Mouse (Mus musculus): ENCODE results near the gene Trim47. TPM values are rescaled to one million over a fixed set of nuclear protein-coding genes. Genes with fewer than 3 reads are reported as not detected.

Gene Trim47
- total RNA-seq, 2 experiments from 2014 or later = 47.1 to 50.9 TPM

DNA sequence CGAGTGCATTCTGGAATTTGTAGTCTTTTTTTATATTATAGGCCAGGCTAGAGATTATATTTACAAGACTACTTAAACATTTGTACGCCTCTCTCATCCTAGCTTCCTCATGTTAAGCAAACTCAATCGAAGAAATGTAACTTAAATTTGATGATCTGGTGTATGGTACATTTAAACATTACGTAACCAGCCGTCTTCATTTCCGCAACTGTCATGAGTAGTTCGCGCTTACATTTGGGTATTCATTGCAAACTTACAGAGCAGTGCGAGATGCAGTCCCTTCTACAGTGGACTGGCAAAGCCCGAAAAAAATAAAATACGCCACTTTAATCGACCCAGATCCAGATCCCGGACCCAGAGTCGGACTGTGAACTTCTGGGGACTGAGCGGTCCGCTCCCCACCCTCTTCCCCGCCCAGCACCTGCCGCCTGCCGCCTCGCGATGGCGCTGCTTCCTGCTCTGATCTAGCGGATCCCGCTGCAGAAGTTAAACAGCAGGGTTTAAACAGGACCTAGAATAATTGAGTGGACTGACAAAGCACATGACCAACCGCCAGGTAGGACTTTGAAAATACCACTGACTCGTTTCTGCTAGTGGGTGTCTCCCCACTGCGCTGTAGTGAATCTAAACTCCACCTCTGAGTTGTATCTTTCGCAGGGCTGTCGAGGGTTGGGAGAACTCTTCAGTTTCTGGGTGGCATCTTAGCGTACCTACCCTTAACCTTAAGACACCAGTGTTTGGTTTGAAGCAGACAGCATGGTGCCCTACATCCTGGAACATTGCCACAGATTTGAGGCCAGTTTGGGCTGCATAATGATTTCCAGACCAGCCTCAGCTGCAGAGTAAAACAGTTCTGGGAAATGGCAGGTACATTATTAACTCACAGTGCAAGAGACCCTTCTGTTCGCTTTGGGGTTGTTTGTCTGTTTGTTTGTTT is 39.5 kb downstream of the Trim47 start:
- DNase-seq = peak; percentile 94

DNA sequence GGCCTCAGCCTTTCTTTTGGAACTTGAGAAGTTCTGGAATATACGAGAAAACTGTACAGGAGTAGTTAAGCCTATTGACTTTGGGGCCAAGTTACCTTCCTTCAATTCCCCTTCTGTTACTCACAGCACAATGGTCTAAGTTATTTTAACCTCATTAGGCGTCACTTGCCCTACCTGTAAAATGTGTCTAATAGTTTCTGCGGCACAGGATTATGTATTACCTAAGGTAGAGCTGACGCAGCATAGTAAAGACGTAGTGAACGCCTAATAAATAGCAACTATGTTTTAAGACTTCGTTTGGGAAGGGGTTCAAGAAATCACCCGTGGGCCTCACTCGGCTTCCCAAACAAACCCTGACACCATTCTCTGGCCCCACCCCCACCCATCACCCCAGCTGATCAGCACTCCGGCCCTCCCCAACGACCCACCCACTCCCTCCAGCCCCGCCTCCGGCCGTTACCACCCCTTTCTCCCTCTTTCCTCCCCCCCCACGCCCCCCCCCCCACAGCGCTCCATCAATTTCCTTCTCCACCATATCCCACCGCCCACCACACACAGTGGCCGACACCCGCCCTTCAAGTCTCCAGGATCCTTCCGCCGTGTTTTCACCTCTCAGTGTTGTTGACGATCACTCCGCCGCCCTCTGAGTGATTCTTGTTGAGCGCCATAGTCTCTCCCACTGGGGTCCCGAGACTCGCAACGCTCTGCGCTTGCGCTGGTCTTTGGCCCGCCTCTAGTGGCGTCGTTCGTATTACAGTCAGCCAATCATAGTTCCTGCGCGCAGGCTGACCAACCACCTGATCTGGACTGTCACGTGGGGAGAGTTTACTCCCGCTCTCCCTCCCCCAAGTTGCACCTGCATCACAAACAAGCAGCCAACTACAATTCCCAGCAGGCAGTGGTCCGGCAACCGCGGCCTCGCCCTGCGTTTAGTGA is 40.5 kb downstream of the Trim47 start, which contains the start of gene Wbp2:
Gene Wbp2, minus strand, starts transcription at position 738 of the 936 bp plus-strand sequence.
- DNase-seq = peak; percentile 98

DNA sequence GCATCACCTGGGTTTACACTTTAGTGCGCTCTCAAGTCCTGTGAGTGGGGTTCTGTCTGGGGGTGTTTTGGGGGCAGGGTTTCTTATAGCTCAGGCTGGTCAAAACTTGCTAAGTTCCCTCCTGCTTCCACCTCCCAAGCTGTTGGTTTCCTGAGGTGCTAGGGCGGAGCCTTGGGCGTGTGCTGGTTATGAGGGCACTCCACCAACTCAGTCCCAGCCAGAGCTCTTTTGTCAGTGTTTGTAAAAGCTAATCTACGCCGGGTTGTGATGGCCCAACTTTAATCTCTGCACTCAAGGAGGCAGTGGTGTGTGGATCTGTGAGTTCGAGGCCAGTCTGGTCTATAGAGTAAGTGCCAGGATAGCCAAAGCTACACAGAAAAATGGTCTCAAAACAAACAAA is 42.8 kb downstream of the Trim47 start:
- DNase-seq = no peak

DNA sequence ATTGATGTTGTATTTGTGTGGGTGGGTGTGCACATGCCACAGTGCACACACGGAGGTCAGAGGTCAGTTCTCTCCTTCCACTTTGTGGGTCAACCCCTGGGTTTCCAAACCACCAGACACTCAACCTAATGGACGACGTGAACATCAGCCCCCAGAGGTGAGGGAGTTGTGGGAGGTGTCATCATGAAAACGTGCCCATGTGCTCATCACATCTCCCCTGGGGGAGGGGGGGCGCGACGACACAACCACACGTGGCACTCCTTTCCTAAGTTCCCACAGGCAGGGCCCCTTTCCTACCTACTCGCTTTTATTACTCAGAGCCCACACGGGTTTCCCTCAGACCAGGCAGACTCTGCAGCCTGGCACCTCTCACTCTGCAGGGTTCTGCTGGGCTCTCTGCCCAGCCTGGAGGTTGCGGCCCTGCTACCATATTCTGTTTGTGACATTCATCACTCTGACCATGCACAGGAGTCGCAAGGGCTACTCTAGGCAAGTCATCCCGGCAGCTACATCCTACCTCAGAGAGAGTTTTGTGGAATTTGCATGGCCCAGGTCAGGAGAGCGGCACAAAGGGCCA is 43.8 kb downstream of the Trim47 start:
- no peak for DNase-seq

DNA sequence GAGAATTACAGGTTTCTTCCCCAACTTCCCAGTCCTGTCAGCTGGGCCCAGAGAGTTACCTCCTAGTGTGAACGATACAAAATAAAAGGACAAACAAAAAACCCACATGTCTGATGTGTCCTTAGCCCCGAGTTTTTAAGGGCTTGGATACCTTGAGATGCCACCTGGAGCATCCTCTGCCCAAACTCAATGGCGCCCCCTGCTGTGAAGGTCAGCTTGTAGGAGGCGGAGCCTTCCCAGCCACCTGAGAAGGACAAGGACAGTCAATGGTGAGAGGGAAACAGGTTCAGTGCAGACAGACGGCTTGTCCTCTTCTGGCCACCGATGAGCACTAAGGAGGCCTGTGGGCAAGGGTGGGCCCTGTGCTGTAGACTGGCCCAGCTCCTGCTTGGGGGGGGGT is 45.9 kb downstream of the Trim47 start:
- peak; percentile 68 for DNase-seq

DNA sequence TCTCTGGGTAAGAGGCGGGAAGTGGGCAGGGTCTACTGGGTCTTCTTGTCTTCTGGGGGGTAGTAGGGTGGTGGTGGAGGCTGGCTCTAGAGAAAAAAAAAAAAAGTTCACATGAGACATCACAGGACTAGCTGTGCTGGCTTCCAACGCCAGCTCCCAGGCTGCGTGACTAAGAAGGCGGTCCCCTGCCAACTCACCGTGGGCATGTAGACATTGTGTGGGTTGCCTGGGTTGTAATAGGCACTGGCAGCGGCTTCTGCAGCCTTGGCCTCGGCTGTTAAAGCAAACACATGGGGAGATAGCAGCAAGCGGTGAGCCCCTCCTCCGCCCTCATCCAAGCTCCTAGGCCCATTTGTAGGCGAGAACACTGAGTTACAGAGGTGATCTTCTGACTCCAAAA is 47.5 kb downstream of the Trim47 start:
- no peak for DNase-seq

DNA sequence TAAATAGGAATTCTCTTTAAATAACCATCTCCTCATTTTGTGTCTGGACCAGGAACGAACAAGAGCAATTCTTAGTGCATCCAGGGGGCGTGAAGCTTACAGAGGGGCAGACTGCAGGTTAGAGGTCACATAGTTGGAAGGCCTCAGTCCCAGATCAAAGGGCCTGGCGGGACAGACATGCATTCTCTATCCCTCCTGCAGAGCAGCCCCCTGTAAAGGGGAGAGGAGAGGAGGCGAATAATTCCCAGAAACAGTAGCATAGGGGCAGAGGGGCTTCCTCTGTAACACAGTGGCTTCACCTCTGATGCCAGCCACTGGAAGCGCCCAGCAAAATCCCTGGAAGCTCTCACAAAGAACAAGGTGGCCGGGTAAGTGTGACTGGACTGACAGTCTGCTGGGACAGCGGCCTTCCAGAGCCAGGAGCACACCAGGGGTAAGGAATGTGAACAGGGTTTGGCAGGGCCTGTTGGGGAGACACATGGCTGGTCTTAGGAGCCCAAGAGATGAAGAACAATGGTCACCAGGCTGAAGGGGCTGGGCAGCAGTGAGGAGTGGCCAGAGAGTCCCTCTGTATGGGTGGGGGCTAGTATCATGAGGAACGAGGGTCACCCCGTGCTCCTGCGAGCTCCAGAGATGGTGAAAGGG is 48.2 kb downstream of the Trim47 start:
- no peak for DNase-seq

DNA sequence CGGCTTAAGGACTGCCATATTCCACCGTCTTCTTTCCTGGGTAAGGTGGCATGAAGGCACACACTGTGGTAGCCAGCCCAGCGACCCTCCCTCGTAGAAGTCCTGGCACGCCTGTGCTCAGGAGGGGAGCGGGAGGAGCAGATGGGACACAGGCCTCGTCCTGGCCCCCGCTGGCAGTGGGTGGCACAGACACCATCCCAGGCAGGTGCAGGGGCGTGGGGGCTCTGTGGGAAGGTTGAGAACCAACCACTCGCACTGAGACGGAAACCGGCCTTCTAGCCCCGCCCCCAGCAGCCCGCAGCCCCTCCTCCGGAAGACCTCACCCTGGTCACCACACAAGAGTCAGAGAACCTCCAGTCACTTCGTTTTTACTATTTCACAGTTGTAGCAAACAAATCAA is 48.8 kb downstream of the Trim47 start:
- peak; percentile 62 for DNase-seq

DNA sequence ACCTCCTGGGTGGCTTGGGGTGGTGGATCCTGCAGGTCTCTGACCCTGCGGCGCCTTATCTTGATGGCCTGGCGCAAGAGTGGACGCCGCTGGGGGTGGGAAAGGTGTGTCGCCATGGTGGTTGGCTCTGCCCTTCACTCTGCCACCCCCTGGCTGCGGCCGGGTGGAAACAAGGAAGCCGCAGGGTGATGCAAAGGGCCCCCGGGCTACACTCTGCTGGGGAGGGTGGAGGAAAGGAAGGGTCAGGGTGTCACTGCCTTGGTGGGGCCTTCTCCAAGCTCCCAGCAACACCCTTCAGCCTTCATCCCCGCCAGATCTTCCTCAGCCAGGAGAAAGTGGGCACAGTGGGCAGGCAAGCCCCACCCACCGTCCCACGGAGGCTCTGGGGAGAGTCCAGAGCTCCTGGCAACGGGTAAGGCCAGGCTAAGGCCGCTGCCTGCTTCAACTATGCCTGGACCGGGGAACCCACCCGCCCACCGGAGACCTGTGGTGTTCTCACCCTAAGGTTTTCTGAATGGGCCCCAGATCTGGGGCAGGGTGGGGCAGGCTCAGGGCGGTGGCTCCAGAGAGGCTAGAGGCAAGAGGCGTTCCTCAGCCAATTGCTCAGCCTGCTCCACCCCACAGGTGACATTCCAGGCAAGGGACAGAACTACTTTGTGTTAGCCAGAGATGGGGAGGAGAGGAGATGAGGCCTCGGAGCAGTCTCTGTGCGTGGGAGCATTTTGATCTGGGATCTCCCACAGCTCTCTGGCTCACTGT is 49.4 kb downstream of the Trim47 start, which contains the start of gene Unc13d:
Gene Unc13d, minus strand, starts transcription at position 516 of the 759 bp plus-strand sequence.
- no peak for DNase-seq

DNA sequence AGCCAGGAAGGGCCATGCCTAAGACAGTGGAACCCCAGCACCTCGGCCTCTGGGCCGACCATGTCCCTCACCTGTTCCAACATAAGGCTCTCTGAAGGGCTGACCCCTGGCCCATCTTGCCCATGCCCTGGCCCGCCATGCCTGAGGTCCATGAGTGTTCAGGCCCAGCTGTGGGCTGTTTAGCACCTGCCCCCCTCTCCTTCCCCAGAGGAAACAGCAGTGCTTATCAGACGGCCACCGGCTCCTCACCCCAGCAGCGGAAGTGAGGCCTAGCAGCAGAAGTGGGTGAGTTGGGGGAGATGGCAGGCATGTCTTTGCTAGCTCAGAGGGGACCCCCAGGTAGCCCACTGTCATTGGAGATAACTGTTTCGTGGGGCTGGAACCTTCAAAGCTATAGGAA is 50.2 kb downstream of the Trim47 start:
- DNase-seq = no peak

DNA sequence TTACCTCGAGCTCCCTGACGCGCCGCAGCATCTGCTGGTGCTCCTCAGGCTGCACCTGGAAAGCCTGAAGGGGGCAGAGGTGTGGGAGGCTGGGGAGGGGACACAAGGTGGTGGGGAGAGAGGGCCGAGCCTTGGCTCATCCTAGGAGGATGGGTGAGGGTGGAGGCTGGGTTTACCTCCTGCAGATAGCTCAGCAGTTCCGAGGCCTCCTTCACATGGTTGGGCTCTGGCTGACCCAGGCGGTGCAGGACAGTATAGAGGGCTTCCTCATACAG is 50.8 kb downstream of the Trim47 start:
- no peak for DNase-seq

DNA sequence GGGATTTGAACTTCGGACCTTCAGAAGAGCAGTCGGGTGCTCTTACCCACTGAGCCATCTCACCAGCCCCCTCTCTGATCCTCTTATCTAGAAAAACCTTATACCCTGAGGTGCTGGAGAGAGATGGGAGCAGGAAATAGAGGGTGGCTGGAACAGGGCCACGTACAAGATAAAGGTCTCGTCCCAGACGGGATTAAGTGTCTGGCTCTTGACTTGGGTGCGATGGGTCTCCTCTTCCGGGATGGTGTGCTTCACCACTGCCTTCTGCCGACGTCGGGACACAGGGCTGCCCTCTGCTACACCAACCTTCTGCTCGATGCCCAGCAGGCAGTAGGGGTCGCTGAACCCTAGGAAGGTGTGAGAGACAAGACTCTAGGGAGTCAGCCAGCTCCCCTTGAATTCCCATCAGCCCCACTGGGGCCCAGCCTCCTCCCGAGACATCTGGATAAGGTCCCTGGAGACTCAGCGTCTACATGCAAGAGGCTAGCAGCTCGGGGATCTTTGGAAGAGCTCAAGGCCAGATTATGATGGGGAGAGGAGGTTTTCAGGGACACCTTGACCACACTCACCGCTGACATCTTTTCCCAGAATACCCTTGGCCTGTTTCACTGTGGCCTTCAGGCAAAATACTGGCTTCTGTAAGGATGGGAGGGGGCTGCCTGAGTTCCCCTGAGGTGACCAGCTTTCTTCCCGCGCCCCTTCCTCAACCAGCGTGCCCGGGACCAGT is 51.3 kb downstream of the Trim47 start:
- no peak for DNase-seq

DNA sequence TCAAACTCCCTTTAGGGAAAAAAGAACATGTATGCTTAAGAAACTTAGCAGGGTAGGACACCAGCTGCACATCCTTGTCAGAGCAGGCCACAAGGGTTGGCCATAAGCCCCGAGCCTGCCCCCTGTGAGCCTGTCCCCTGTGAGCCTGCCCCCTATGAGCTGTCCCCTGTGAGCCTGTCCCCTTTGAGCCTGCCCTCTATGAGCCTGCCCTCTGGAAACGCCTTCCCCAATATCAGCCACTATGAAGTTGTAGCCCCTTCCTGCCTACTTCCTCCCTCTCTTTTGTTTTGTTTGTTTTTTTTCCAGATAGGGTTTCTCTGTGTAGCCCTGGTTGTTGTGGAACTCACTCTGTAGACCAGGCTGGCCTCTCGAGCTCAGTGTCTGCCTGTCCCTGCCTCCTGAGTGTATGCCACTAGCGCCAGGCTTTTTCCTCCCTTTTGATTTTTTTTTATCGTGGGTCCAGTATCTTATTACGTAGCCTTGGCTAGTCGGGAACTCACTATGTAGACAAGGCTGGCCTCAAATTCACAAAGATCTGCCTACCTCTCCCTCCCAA is 52.5 kb downstream of the Trim47 start:
- DNase-seq = no peak

DNA sequence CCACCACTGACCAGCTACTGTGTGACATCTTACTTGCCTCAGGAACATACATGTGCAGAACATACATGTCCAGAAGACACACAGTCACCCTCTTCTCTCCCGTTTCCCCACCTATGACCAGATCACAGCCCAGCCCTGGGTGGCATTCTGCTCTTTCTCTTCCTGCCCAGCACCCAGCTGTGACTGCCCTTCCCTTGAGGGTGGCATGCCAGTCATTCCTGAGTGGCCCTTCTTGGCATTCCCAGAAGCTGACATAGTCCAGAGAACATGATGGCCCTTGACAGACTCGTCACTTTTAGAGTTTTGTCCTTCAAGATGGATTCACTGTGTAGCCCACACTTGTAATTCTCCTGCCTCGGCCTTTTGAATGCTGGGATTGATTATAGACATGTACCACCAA is 54.4 kb downstream of the Trim47 start:
- no peak for DNase-seq

DNA sequence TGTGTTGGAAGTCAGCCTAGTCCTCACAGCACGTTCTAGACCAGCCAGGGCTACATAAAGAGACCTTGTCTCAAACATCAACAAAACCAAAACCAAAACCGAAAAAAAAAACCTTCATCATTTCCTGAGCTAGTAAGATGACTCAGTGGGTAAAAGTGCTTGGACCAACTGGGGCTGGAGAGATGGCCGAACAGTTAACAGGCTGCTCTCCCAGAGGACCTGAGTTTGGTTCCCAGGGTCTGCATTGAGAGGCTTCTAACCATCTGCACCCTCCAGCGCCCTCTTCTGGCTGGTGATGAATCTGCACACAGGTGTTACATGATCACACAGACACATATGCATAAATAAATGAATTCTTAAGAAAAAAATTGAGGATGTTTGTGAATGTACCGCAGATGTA is 55.5 kb downstream of the Trim47 start:
- DNase-seq = no peak

DNA sequence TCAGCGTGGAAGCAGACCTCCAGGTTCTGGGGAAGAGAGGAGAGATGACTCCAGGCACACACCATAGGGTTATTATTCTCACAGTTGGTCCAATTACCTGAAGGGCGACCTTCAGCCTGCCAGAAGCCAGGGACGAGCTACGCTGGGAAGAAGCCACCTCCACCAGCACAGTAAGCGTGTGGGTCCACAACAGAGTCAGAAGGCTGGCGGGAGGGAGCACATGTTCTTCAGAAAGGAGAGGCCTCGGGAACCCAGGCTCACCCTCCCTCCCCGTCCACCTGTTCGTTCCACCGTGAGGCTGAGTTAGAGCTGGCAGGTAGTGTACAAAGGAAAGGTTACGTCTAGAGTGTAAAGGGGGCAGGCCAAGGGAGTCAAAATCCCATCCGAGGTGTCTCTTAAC is 61.7 kb downstream of the Trim47 start:
- no peak for DNase-seq

DNA sequence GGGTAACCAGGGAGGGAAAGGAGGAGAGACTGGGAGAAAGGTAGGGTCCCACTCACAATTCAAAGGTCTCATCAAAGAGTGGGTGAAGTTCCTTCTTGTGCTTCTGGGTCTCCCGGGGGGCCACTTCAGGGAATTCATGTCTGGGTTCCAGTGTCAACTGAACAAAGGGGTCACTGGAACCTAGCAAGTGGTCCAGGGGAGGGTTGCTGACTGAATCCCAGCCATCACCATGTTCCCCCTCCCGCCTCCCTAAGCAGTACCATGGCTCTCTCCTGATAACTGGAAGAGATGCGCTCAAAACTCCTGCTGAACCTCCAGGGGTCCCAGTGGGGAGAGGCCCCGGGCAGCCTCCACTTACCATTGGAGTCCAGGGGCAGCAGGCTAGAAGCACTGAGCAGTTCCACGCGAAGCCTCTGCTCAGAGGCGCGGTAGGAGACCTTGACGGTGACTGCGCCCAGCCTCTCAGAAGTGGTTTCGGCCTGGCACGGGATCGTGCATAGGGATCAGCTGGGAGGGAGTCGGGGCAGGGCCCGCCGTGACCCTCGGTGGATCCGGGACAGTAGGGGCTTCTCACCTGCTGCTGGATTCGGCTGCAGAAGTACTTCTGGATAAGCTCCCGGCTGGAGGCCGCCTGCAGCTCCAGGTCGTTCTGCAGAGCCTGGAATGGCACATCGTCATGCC is 62.7 kb downstream of the Trim47 start:
- DNase-seq = no peak

DNA sequence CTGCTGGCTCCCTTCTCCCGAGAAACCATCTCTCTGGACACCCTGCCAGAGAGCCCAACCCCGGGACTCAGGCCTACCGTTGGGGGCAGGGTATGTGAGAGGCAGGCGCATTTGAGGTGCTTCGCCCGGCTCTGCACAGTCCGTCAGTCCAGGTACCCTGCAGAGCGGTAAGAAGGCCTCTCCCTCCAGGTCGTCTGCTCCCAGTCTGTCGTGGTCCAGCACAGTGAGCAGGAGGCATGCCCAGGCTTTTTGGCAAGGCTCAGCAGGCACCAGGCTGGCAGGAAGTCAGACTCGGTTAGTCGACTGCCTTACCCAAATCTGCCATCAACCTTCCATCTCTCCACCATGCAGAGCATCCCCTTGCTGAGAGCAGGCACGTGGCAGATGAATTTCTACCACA is 63.4 kb downstream of the Trim47 start:
- no peak for DNase-seq

DNA sequence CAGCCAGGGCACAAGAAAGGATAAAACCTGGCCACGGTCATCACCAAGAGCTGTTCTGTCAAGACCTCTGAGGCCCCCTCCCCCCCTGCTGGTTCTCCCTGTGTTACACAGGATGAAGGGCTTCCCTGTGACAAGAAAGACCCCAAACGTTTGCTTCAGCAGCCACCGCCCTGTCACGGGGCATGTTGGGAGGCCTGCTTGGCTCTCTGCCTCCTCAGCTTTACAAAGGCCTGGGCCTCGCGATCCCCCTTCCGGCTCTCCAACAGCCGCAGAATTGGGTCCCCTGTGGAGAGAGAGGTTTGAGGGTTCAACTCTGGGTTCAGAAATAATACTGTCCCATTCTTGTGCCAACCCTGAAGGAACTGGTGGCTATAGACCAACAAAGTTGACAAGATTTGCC is 64.5 kb downstream of the Trim47 start:
- DNase-seq = no peak
